Mouse (Mus musculus) midbrain, embryonic 12.5 days (tissue): ENCODE results near the gene Myh10. TPM values are rescaled to one million over a fixed set of nuclear protein-coding genes. Genes with fewer than 3 reads are reported as not detected.

Source experiments
- ATAC-seq: fragments of 200-750 bp; cut with Nextera tagmentation; 2 replicates; pipeline ENCODE4 v1.8.0; 2017; ENCODE audit warnings: low read depth, moderate TSS enrichment, moderate library complexity; ENCODE audit not compliant: low FRiP score
- H3K27ac ChIP-seq: fragments of 300-500 bp; sonication (generic); replicated peaks from 2 replicates; pipeline ENCODE4 v1.5.1; 2016; ENCODE audit warnings: mild to moderate bottlenecking
- H3K27me3 ChIP-seq: fragments of 300-500 bp; sonication (generic); 2 replicates; pipeline ENCODE4 v1.6.1; 2016; ENCODE audit warnings: mild to moderate bottlenecking
- H3K36me3 ChIP-seq: fragments of 300-500 bp; sonication (generic); 2 replicates; pipeline ENCODE4 v1.6.1; 2016
- H3K4me1 ChIP-seq: fragments of 300-500 bp; sonication (generic); 2 replicates; pipeline ENCODE4 v1.6.1; 2016
- H3K4me2 ChIP-seq: fragments of 300-500 bp; sonication (generic); replicated peaks from 2 replicates; pipeline ENCODE4 v1.6.1; 2016; ENCODE audit warnings: mild to moderate bottlenecking, moderate library complexity
- H3K4me3 ChIP-seq: fragments of 300-500 bp; sonication (generic); 2 replicates; pipeline ENCODE4 v1.5.1; 2016; ENCODE audit warnings: mild to moderate bottlenecking
- H3K9ac ChIP-seq: fragments of 300-500 bp; sonication (generic); replicated peaks from 2 replicates; pipeline ENCODE4 v1.6.1; 2016; ENCODE audit warnings: mild to moderate bottlenecking, moderate library complexity
- H3K9me3 ChIP-seq: fragments of 300-500 bp; sonication (generic); 2 replicates; pipeline ENCODE4 v1.6.1; 2016; ENCODE audit warnings: mild to moderate bottlenecking
- WGBS: fragments of 180-500 bp; shearing (Covaris S2); methylation state at CpG from one replicate; pipeline ENCODE4 v1.1.7; 2016; 5-methylcytosine and 5-hydroxymethylcytosine counted together
- polyA plus RNA-seq: library from polyadenylated mRNA; unstranded; fragments of >200 nt; fragmentation: Nextera tagmentation; extraction: Ambion mirVana; gene quantifications from 2 replicates; pipeline ENCODE4 v1.2.1, GENCODE M21; 2016

The Myh10 gene
- polyA plus RNA-seq, result 164 and 167 TPM in 2 replicates

DNA sequence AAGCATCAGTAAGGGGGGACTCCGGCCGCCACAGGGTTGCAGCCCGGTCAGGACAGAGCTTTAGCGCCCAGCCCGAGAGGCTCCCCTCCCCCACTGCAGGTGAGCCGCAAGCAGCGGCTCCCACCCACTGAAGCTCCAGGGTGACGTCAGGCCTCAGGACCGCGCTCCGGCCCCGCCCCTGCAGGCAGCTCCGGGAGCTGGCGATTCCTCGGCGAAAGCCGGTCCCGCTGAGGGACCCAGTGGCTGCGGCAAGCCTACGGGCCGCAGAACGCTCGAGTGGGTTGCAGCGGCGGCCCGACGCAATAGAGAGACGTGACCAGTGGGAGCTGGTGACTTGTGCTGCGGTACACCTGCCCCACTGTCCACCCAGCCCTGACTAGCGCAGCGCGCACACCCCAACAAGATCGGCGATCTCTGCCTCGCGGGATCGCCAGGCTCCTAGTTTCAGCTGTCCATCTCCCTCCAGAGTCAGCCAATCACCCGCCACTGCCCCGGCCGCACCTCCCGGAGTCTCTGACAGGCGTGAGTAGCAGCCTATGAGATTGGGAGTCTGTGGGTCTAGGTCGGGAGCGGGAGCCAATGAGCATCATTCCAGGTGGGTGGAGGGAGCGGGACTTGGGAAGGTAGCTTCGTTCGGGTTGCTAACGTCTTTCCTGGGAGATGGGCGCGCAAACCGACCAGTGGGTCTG is at the start of gene Myh10:
Gene Myh10, plus strand, starts transcription at position 239 of the 689 bp plus-strand sequence.
- Histone ChIP-seq H3K4me3 (peak within 1 kb of the TSS; percentile 69), H3K27me3 (no peaks in the 10 kb centered on the region), H3K9ac (peak within 1 kb of the TSS; percentile 94), H3K27ac (peak within 1 kb of the TSS; percentile 98), H3K4me2 (peak within 1 kb of the TSS; percentile 76), H3K4me1 (peaks cover 13% of the 10 kb centered on the region), H3K36me3 (no peaks in the 10 kb centered on the region), H3K9me3 (no peaks in the 10 kb centered on the region)
- peak; percentile 99 for ATAC-seq
- under 1% methylated on average over 51 of the region's 51 CpGs for WGBS

DNA sequence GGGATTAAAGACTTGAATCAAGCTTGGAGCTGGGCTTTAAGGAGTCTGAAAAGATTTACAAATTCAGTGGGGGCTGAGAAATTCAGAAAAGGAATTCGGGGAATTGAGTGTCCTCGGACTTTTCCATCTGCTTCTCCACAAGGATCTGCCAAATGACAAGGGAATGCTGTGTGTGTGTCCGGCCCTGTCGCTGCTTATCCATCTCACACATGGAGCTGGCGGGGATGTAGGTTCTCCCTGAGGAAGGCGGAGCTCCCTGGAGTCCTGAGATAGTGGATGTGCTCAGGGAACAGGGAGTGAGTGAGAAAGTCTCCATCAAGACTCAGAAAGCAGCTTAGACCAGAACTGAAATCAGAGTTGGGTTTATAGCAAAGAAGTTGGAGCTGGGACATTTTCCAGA is 46.6 kb upstream of the Myh10 start:
- H3K9me3 ChIP-seq, result peaks cover 5% of the 10 kb centered on the region; the same call in 1 of the 2 replicates
- H3K4me1 ChIP-seq, result no peaks in the 10 kb centered on the region
- 50% methylated on average over 6 of the region's 6 CpGs for WGBS
- no peak overlapping the region for H3K4me3 ChIP-seq
- ATAC-seq, result no peak
- no peak overlapping the region for H3K4me2 ChIP-seq
- no peaks in the 10 kb centered on the region for H3K27me3 ChIP-seq
- H3K27ac ChIP-seq, result no peak overlapping the region
- no peak overlapping the region for H3K9ac ChIP-seq
- no peaks in the 10 kb centered on the region for H3K36me3 ChIP-seq

DNA sequence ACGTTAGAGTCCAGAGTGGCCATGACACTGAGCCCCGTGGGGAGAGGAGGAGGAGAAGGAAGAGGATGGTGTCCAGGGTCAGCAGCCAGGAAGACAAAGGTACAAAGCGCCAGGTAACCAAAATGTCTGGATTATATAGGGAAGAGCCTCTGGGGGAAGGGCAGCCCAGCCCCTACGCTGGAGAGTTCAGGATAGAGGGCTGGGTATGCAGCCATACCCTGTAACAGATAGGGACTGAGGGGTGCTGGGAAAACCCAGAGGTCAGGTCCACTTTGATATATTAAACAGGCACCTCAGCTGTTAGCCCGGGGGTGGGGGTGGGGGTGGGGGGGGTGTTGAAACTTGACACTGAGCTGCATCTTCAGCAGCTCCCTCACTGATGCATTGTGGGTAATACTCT is 43.6 kb upstream of the Myh10 start:
- Histone ChIP-seq H3K27ac (no peak overlapping the region), H3K4me3 (no peak overlapping the region), H3K9ac (no peak overlapping the region), H3K9me3 (no peaks in the 10 kb centered on the region), H3K27me3 (no peaks in the 10 kb centered on the region), H3K4me1 (no peaks in the 10 kb centered on the region), H3K4me2 (no peak overlapping the region), H3K36me3 (no peaks in the 10 kb centered on the region)
- no peak for ATAC-seq
- WGBS, result 77% methylated on average over 5 of the region's 5 CpGs

DNA sequence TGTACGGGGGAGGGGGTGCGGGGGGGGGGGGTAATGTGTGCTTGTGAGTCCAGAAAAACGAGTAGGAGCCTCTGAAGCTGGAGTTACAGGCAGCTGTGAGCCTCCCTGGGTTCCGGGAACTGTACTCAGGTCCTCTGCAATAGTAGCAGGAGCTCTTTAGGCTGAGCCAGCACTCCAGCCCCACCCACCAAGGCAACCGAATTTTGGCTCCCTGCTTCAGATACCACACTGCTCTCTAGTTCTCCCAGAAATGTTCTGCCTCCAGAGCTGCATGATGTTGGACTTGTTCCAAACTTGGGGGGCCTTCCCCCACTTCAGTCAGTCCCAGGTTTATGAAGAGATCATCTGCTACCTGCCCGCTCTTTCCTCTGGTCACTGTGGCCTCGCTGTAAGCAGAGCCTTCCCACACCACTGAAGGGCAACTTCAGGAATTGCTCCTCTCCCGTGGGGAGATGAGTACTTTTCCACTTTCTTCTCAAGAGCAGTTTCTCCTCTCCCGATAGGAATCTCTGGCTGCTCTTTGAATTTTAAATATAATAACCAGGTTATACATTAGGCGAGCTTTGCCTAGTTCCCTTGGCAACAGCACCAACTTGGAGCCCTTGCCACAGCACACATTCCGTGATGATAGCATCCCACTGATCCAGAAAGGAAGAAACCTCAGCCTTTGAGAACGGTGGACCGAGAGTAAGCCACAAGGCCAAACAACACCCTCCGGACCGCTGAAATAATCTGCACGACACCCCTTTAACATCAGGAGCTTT is 42.8 kb upstream of the Myh10 start:
- Histone ChIP-seq H3K27me3 (no peaks in the 10 kb centered on the region), H3K4me1 (no peaks in the 10 kb centered on the region), H3K27ac (no peak overlapping the region), H3K9me3 (no peaks in the 10 kb centered on the region), H3K4me3 (no peak overlapping the region), H3K9ac (no peak overlapping the region), H3K4me2 (no peak overlapping the region), H3K36me3 (no peaks in the 10 kb centered on the region)
- ATAC-seq, result no peak
- 78% methylated on average over 15 of the region's 16 CpGs for WGBS

DNA sequence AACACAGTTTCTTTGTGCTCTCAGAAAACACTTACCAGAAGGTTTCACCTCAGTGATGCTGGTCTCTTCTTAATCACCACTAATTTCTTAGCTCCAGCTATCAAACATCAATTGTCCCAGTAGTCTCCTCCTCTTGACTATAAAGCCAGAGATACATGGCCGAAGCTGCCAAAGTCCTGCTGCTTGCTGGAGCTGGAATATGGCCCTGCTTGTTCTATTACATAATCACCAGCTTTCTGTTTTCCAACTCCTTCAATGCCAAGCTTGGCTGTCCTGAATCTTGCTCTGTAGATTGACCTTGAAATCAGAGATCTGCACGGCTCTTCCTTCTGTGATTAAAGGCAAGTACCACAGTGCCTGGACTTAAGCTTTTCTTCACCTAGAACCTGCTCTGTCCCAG is 39.8 kb upstream of the Myh10 start:
- Histone ChIP-seq H3K4me3 (no peak overlapping the region), H3K27ac (no peak overlapping the region), H3K27me3 (no peaks in the 10 kb centered on the region), H3K4me1 (no peaks in the 10 kb centered on the region), H3K4me2 (no peak overlapping the region), H3K9ac (no peak overlapping the region), H3K9me3 (no peaks in the 10 kb centered on the region), H3K36me3 (no peaks in the 10 kb centered on the region)
- 89% methylated on average over 2 of the region's 2 CpGs for WGBS
- no peak for ATAC-seq

DNA sequence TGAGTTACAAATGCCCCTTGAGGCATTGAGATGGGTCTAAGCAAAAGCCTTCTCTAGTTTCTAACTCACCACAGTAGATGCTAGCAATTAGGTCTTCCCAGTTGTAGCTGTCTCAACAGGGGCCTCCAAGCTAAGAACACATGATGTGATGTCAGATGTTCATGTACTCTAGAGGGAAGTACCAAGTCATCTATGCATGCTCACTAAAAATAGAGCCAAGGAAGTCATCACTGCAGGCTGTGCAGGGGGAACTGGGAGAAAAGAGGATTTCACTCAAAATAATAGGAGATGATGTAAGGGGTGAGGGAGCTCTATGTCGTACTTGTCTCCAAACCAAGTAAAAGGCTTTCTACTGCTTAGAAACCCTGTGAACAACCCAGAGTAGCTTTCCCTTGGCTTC is 35.8 kb upstream of the Myh10 start:
- 59% methylated on average over 1 of the region's 1 CpGs for WGBS
- H3K27ac ChIP-seq, result no peak overlapping the region
- no peaks in the 10 kb centered on the region for H3K4me1 ChIP-seq
- no peak overlapping the region for H3K4me3 ChIP-seq
- no peak overlapping the region for H3K4me2 ChIP-seq
- no peak overlapping the region for H3K9ac ChIP-seq
- no peak for ATAC-seq
- H3K36me3 ChIP-seq, result no peaks in the 10 kb centered on the region
- no peaks in the 10 kb centered on the region for H3K9me3 ChIP-seq
- H3K27me3 ChIP-seq, result no peaks in the 10 kb centered on the region

DNA sequence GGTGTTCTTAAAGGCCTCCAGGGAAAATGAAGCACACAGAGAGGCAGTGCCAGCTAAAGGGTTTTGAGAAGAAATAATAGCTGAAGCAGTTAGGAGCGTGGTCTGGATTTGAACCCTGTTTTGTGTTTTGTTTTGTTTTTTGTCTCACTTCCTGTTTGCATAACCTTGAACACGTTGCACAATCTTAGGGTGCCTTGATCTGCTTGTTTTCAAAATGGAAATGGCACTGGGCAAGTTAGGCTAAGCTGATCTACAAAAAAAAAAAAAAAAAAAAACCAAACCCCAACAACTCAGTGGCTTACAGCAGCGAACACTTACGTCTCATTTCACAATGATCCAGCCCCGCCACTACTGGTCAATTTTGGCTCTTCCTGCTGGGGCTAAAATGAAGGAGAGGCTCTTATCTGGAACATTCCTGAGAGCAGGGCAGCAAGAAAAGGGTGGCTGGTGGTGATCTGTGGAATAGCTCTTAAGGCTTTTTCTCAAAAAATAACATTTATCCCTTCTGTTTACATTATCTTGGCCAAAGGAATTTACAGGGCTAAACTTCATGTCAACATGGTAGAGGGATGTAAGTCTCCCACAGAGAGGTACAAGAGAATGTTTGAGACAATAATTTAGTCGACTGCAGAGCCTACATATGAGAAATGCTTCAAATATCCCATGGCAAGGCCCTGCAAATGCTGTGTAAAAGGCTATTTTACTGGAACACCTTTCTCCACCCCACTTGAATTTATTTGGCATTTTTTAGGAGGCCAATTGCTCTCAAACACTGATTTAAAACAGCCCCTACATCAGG is 34.3 kb upstream of the Myh10 start:
- Histone ChIP-seq H3K4me3 (no peak overlapping the region), H3K36me3 (no peaks in the 10 kb centered on the region), H3K27ac (no peak overlapping the region), H3K9ac (no peak overlapping the region), H3K4me2 (no peak overlapping the region), H3K27me3 (no peaks in the 10 kb centered on the region), H3K4me1 (no peaks in the 10 kb centered on the region), H3K9me3 (no peaks in the 10 kb centered on the region)
- ATAC-seq, result no peak
- WGBS, result 60% methylated on average over 6 of the region's 6 CpGs

DNA sequence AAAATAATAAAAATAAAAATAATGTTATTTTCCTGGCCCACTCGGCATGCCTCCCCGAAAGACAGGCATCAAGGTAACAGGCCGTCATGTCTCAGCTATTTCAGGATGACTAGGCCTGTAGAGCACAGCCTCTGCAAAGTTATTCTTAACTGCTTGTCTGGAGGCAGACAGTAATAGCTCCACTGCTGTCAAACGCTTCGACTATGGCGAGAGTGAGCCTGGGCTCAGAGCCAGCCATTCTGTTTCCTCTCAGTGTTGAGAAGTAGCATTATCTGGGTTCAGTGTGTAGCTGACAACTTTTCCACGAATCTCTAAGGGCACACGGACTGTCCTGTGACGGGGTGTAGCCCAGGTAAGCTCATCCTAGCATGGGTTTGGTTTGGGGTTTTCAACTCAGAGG is 33.5 kb upstream of the Myh10 start:
- Histone ChIP-seq H3K27ac (no peak overlapping the region), H3K9me3 (no peaks in the 10 kb centered on the region), H3K4me2 (no peak overlapping the region), H3K27me3 (no peaks in the 10 kb centered on the region), H3K4me1 (no peaks in the 10 kb centered on the region), H3K4me3 (no peak overlapping the region), H3K9ac (no peak overlapping the region), H3K36me3 (no peaks in the 10 kb centered on the region)
- WGBS, result 81% methylated on average over 9 of the region's 9 CpGs
- ATAC-seq, result no peak

DNA sequence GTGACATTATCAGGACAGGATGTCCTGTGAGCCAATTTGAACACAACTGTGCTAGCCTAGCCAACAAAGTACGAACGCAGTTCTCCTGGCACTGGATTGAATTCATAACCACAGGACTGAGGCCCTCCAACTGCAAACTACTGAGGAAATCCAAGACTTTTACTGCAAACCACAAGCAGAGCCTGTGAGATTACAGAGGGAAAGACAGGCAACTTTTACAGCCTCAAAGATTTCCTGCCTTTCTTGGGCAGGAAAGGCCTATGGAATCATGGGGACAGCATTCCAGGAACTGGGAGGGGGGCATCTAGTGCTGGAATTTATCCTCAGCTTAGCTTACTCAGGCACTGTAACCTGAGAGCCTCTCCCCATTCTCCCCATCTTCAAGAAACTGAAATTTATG is 26.0 kb upstream of the Myh10 start:
- no peak for ATAC-seq
- no peaks in the 10 kb centered on the region for H3K36me3 ChIP-seq
- no peak overlapping the region for H3K27ac ChIP-seq
- H3K9me3 ChIP-seq, result no peaks in the 10 kb centered on the region
- WGBS, result 86% methylated on average over 2 of the region's 2 CpGs
- no peaks in the 10 kb centered on the region for H3K27me3 ChIP-seq
- H3K4me3 ChIP-seq, result no peak overlapping the region
- no peak overlapping the region for H3K9ac ChIP-seq
- no peak overlapping the region for H3K4me2 ChIP-seq
- H3K4me1 ChIP-seq, result no peaks in the 10 kb centered on the region

DNA sequence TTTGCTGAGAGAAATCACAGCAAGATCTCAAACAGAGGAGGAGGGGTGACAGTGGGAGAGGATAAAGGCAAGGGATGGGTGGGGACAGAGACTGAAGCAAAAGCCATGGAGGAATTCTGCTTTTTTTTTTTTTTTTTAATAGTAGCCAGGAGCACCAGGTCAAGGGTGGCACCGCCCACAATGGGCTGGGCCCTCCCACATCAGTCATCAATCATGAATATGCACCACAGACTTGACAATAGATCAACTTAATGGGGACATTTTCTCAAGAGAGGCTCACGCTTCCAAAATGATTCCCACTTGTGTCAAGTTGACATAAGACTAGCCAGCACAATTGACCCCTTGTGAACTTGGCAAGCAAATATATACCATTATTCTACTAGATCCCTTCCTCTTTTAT is 25.1 kb upstream of the Myh10 start:
- no peak overlapping the region for H3K27ac ChIP-seq
- no peak overlapping the region for H3K9ac ChIP-seq
- no peaks in the 10 kb centered on the region for H3K4me1 ChIP-seq
- no peak overlapping the region for H3K4me3 ChIP-seq
- no peak overlapping the region for H3K4me2 ChIP-seq
- H3K27me3 ChIP-seq, result no peaks in the 10 kb centered on the region
- no peaks in the 10 kb centered on the region for H3K36me3 ChIP-seq
- 65% methylated on average over 2 of the region's 2 CpGs for WGBS
- ATAC-seq, result no peak
- H3K9me3 ChIP-seq, result no peaks in the 10 kb centered on the region

DNA sequence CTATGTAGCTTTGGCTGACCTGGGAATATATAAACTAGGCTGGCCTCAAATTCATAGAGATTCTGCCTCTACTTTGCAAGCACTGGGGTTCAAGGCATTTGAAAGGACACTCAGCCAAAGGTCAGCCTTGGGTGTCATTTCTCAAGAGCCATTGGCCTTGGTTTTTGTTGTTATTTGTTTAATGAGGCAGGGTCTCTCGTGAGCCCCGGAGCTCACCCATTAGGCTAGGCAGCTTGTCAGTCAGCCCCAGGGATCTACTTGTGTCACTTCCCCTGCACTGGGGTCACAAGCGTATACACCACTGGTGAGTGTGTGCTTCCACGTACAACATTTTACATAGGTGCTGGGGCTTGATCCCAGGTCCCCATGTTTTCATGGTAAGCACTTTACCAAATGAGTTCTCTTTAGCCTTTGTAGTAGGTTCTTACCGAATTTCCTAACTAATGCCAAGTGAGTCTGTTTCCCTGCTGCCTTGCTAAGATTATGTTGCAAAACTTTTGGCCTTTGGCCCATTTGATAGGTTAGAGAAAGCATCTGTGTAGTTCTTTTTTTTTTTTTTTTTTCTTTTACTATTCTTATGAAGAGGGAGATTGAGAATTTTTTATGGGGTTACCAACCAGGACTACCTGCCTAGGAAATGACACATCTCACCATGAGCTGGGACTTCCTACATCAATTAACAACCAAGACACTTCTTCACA is 18.9 kb upstream of the Myh10 start:
- ATAC-seq, result no peak
- H3K4me2 ChIP-seq, result no peak overlapping the region
- no peaks in the 10 kb centered on the region for H3K27me3 ChIP-seq
- H3K9ac ChIP-seq, result no peak overlapping the region
- no peaks in the 10 kb centered on the region for H3K9me3 ChIP-seq
- H3K4me3 ChIP-seq, result no peak overlapping the region
- no peaks in the 10 kb centered on the region for H3K36me3 ChIP-seq
- H3K27ac ChIP-seq, result no peak overlapping the region
- no peaks in the 10 kb centered on the region for H3K4me1 ChIP-seq
- WGBS, result 80% methylated on average over 5 of the region's 5 CpGs
